Mouse (Mus musculus) forebrain, postnatal 0 days (tissue): ENCODE data around the gene Arpc5. TPM values are rescaled to one million over a fixed set of nuclear protein-coding genes. Genes with fewer than 3 reads are reported as not detected.
A peak's percentile ranks its signal among the peaks of the same experiment; 100 is the strongest.

Experiments
- ATAC-seq: fragments of 200-750 bp; cut with Nextera tagmentation; 2 replicates; pipeline ENCODE4 v1.8.0; 2017; ENCODE audit warnings: mild to moderate bottlenecking, moderate library complexity
- DNase-seq: peaks from one replicate; pipeline ENCODE4 v3.0.0-alpha.2; 2015
- H3K27ac ChIP-seq: fragments of 300-500 bp; sonication (generic); 2 replicates; pipeline ENCODE4 v1.5.1; 2014; ENCODE audit warnings: low read depth, mild to moderate bottlenecking, antibody characterized with exemption, low read length, moderate library complexity, mixed read lengths
- H3K27me3 ChIP-seq: fragments of 300-500 bp; sonication (generic); 2 replicates; pipeline ENCODE4 v1.6.1; 2014; ENCODE audit warnings: mild to moderate bottlenecking, low read length, mixed read lengths; ENCODE audit not compliant: insufficient read depth
- H3K36me3 ChIP-seq: fragments of 300-500 bp; sonication (generic); 2 replicates; pipeline ENCODE4 v1.6.1; 2014; ENCODE audit warnings: mild to moderate bottlenecking, moderate library complexity; ENCODE audit not compliant: insufficient read depth
- H3K4me1 ChIP-seq: fragments of 300-500 bp; sonication (generic); 2 replicates; pipeline ENCODE4 v1.6.1; 2014; ENCODE audit warnings: antibody characterized with exemption; ENCODE audit not compliant: insufficient read depth
- H3K4me2 ChIP-seq: fragments of 300-500 bp; sonication (generic); 2 replicates; pipeline ENCODE4 v1.6.1; 2014; ENCODE audit warnings: low read depth, mild to moderate bottlenecking, moderate library complexity
- H3K4me3 ChIP-seq: fragments of 300-500 bp; sonication (generic); 2 replicates; pipeline ENCODE4 v1.5.1; 2014; ENCODE audit warnings: low read depth, low read length, mixed read lengths
- H3K9ac ChIP-seq: fragments of 300-500 bp; sonication (generic); 2 replicates; pipeline ENCODE4 v1.6.1; 2014; ENCODE audit warnings: mild to moderate bottlenecking
- H3K9me3 ChIP-seq: fragments of 300-500 bp; sonication (generic); 2 replicates; pipeline ENCODE4 v1.6.1; 2016; ENCODE audit warnings: low read length
- CTCF ChIP-seq: sonication (generic); IDR thresholded peaks from 2 replicates; pipeline ENCODE4 v1.5.1; 2016; ENCODE audit warnings: antibody characterized with exemption, control low read depth, low read depth
- WGBS: fragments of 180-500 bp; shearing (Covaris S2); extraction: QIAGEN DNeasy Blood & Tissue Kit; methylation state at CpG from one replicate; pipeline ENCODE4 v1.1.7; 2014; 5-methylcytosine and 5-hydroxymethylcytosine counted together
- polyA plus RNA-seq: library from polyadenylated mRNA; unstranded; fragments of >200 nt; fragmentation: Nextera tagmentation; extraction: Ambion mirVana; gene quantifications from 2 replicates; pipeline ENCODE4 v1.2.1, GENCODE M21; 2015
- total RNA-seq: library from RNA; depleted of rRNA; stranded (reverse); fragments of >200 nt; gene quantifications from 2 replicates; pipeline ENCODE4 v1.2.3, GENCODE M21; 2014

Gene Arpc5
- total and polyA plus RNA-seq, 2 experiments from 2014 or later = 301 to 537 TPM

DNA sequence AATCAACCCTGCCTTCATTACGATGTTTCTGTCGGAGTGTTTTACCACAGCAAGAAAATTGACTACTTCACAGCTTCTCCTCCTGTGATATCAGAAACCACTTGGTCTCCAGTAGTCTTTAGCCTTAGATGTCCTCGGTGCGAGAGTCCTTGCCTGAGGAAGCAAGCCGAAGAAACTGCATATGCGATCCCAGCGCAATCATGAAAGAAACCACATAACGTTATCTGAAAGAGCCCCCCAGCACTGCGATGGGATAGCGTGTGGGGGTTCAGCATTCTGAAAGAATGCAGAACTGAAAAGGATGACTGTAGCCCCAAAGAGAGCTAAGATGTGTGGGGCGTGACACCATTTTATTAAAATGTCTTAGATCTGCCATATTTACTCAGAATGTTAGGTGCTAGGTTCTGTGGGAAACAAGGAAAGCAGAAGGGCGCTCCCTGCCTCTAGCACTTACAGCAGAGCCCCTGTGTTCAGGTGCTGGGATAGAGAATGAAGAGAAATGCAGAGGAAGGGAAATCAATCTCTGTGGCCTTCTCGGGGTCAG lies 34.4 kb downstream of the Arpc5 start:
- 89% methylated on average over 13 of the region's 13 CpGs for WGBS
- no peak overlapping the region for H3K4me2 ChIP-seq
- H3K4me1 ChIP-seq = no peaks in the 10 kb centered on the region
- TF ChIP-seq CTCF = no peak
- ATAC-seq (no peak), DNase-seq (no peak)
- no peak overlapping the region for H3K4me3 ChIP-seq
- no peaks in the 10 kb centered on the region for H3K27me3 ChIP-seq
- H3K9me3 ChIP-seq = no peaks in the 10 kb centered on the region
- no peaks in the 10 kb centered on the region for H3K36me3 ChIP-seq
- no peak overlapping the region for H3K9ac ChIP-seq
- H3K27ac ChIP-seq = no peak overlapping the region

DNA sequence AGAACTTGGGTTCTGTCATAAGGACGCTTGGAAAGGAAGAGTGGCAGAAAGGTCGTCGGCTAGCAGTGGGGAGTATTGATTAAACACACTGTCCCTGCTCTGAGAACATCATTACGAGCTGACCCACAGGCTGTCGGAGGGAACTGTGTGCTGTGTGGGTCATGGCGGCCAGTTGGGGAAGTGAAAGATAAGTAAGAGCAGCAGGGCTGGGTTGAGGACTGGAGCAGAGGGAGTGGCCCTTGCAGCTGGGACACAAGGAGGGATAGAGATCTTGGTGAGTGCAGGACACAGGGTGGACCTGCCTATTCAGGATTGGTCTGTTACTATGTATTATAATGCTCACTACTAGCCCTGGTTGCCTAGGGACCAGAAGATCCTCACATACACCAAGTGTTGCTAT lies 38.6 kb downstream of the Arpc5 start:
- no peak overlapping the region for H3K4me2 ChIP-seq
- H3K4me1 ChIP-seq = no peaks in the 10 kb centered on the region
- H3K36me3 ChIP-seq = no peaks in the 10 kb centered on the region
- no peaks in the 10 kb centered on the region for H3K9me3 ChIP-seq
- peak; percentile 48; the same call in 1 of the 2 replicates for ATAC-seq
- H3K27ac ChIP-seq = no peak overlapping the region
- WGBS = 87% methylated on average over 6 of the region's 6 CpGs
- H3K4me3 ChIP-seq = no peak overlapping the region
- H3K27me3 ChIP-seq = no peaks in the 10 kb centered on the region
- TF ChIP-seq CTCF = no peak
- DNase-seq = no peak
- H3K9ac ChIP-seq = no peak overlapping the region

DNA sequence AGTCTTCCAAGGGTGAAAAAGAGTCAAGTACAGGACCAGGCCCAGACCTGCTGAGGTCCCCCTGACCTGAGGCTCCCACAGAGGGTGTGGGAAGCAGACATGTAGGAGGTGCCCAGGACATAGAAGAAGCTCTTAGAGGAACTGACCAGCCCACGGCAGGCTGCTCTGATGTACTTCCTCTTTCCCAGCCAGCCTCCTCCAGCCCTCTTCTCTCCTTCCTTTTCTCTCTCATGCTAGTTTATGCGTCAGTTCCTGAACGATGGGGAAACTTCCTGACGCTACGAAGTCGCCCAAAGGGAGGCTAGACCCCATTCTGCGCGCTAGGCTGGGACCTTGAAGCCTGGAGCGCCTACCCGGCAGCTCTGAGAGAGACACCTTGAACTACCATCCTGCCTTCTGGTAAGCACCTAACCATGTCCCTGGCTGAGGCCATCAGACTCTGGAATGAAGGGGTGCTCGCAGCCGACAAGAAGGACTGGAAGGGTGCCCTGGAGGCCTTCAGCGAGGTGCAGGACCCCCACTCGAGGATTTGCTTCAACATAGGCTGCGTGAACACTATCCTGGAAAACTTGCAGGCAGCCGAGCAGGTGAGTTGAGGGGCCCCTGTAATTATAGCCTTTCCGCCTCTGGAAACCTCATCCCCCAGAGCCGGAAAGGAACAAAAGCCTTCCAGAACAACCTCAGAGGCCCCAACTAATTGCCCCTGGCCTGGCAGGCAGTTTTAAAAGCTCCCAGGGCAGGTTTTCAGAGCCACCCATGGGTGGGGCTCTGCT lies 41.5 kb downstream of the Arpc5 start:
- Histone ChIP-seq H3K4me2 (no peak overlapping the region), H3K27me3 (no peaks in the 10 kb centered on the region), H3K36me3 (no peaks in the 10 kb centered on the region), H3K4me3 (no peak overlapping the region), H3K9me3 (no peaks in the 10 kb centered on the region), H3K9ac (no peak overlapping the region), H3K27ac (no peak overlapping the region), H3K4me1 (no peaks in the 10 kb centered on the region)
- TF ChIP-seq CTCF = no peak
- ATAC-seq (no peak), DNase-seq (no peak)
- WGBS = 76% methylated on average over 18 of the region's 18 CpGs

DNA sequence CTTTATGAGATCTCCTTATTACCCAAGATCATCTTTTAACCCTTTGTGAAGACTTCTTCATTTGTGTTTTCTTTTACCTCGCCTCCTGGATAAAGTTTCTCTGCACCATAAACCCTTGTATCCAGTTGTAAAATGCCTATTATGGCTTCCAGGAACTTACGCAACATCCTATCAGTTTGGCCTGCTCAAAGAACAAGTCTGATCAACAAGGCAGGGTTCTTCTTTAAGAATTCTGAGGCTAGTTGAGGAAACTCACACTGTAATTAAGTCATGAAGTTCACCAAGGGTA lies 42.0 kb downstream of the Arpc5 start:
- ATAC-seq (no peak), DNase-seq (no peak)
- no peak overlapping the region for H3K27ac ChIP-seq
- no peak overlapping the region for H3K4me2 ChIP-seq
- no peaks in the 10 kb centered on the region for H3K9me3 ChIP-seq
- no peaks in the 10 kb centered on the region for H3K4me1 ChIP-seq
- no peak for TF ChIP-seq CTCF
- WGBS = 85% methylated on average over 2 of the region's 2 CpGs
- H3K4me3 ChIP-seq = no peak overlapping the region
- no peaks in the 10 kb centered on the region for H3K36me3 ChIP-seq
- no peak overlapping the region for H3K9ac ChIP-seq
- no peaks in the 10 kb centered on the region for H3K27me3 ChIP-seq

DNA sequence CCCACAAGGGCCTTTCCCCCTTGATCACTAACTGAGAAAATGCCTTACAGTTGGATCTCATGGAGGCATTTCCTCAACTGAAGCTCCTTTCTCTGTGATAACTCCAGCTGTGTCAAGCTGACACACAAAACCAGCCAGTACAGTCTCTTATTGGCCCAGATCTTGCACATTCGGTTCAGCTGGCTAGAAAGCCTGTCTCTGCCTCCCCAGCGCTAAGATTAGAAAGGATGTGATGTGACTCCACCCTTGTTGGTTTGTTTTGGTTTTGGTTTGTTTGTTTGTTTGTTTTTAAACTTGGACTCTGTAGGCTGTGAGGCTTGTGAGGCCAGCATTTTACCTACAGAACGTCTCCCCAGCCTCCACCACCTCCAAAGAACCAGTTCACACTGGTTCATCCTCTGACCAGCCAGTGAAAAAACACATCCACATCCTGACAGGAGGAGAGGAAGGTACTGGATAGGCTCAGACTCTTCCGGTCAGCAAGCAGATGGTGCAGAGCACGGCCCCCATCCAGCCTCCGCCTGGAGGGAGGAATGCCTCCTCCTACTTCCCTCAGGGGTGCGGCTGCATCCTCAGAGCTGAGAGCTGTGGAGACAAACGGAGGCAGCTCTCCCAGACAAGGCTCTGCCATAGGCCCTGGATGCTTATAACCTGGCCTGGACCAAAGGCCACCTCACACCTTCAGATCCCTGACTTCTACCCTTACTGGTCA lies 43.4 kb downstream of the Arpc5 start:
- WGBS = 52% methylated on average over 8 of the region's 8 CpGs
- no peak for ATAC-seq
- no peaks in the 10 kb centered on the region for H3K36me3 ChIP-seq
- no peak overlapping the region for H3K4me2 ChIP-seq
- no peak for TF ChIP-seq CTCF
- H3K27me3 ChIP-seq = no peaks in the 10 kb centered on the region
- no peak overlapping the region for H3K9ac ChIP-seq
- H3K4me3 ChIP-seq = no peak overlapping the region
- H3K4me1 ChIP-seq = no peaks in the 10 kb centered on the region
- H3K9me3 ChIP-seq = no peaks in the 10 kb centered on the region
- no peak for DNase-seq
- no peak overlapping the region for H3K27ac ChIP-seq

DNA sequence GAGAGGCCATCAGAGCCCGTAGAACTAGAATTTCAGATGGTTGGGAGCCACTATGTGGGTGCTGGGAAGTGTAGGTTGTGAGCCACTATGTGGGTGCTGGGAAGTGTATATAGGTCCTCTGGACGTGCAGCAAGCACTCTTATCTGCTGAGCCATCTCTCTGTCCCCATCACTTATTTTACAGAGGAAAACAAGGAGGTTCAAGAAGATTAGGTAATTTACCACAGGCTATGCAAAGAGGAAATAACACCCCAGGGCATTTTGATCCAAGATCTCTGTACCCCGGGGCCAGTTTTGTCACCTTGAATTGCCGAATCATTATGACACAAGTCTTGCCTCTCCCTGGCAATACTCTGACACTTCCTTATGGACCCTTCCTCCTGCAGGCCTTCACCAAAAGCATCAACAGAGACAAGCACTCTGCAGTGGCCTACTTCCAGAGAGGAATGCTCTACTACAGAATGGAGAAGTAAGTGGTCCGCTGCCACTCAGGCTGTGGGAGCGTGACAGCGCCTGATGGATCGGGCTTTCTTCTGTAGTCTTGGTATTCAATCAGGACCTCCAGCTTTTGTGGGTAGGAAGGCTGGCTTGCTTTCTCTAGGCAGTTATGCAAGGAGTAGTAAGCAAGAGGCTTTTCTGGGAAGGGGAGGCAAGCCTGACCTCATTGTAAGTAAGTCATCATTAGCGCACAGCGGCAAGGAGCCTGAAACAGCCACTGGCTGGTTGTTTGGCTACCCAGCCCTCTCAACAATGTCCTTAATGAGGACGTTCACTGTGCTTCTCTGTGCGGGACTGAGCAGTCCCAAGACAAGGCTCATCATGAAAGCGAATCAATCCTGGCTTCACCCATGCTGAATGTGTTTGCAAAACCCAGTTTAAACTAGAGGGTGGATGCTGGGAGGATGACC lies 44.4 kb downstream of the Arpc5 start:
- ATAC-seq (peak; percentile 44; the same call in 1 of the 2 replicates), DNase-seq (no peak)
- no peak overlapping the region for H3K27ac ChIP-seq
- no peak overlapping the region for H3K4me2 ChIP-seq
- H3K4me1 ChIP-seq = no peaks in the 10 kb centered on the region
- no peaks in the 10 kb centered on the region for H3K27me3 ChIP-seq
- H3K9me3 ChIP-seq = no peaks in the 10 kb centered on the region
- no peak for TF ChIP-seq CTCF
- H3K4me3 ChIP-seq = no peak overlapping the region
- H3K9ac ChIP-seq = no peak overlapping the region
- H3K36me3 ChIP-seq = no peaks in the 10 kb centered on the region
- 40% methylated on average over 13 of the region's 13 CpGs for WGBS
